Mouse (Mus musculus): ENCODE data around the gene Gm45753. TPM values are rescaled to one million over a fixed set of nuclear protein-coding genes. Genes with fewer than 3 reads are reported as not detected.
"Not testable (repeated sequence)": the region's sequence is repeated elsewhere in the genome, so short reads cannot be mapped to it uniquely, and the experiment has no call there.

The Gm45753 gene
- total and polyA plus RNA-seq, 3 experiments, result not detected

- 2% methylated on average over 44 of the region's 44 CpGs for WGBS
- peak within 1 kb of the TSS; percentile 85 for H3K9ac ChIP-seq (ENCODE audit: low read depth, low read length)
Observed at GRCm38 (mm10) chr8:45332685-45333409, 24.6 kb upstream of the Gm45753 start, which contains the start of gene Cyp4v3. Gene Cyp4v3 (minus strand): TSS chr8:45333216.

GRCm38 (mm10) chr8:45330856-45331255 lies 22.6 kb upstream of the Gm45753 start:
- DNase-seq, result no peak
- WGBS, result 70% methylated on average over 3 of the region's 3 CpGs
- no peak for TF ChIP-seq CTCF (IDR thresholded peaks at IDR 0.05)
- no peak for TF ChIP-seq EP300 (IDR thresholded peaks at IDR 0.05; ENCODE audit: insufficient read depth, low read depth, low read length)
- no peak for TF ChIP-seq POLR2A (IDR thresholded peaks at IDR 0.05; ENCODE audit: insufficient read depth, low read depth, low read length)
- Histone ChIP-seq H3K4me3 (no peak overlapping the region), H3K9ac (ENCODE audit: low read depth, low read length) (no peak overlapping the region), H3K27me3 (ENCODE audit: control insufficient read depth, insufficient read depth, low read length) (no peaks in the 10 kb centered on the region), H3K36me3 (ENCODE audit: control insufficient read depth, insufficient read depth, low read length) (no peaks in the 10 kb centered on the region), H3K79me2 (replicated peaks; ENCODE audit: control insufficient read depth, insufficient read depth, low read length) (no peaks in the 10 kb centered on the region), H3K27ac (no peak overlapping the region), H3K4me1 (ENCODE audit: control insufficient read depth, insufficient read depth, low read length) (peaks cover 4% of the 10 kb centered on the region)
- intact Hi-C loops (cut with DNase I), result no loop called here

More at GRCm38 (mm10) chr8:45332685-45333409, 24.6 kb upstream of the Gm45753 start, which contains the start of gene Cyp4v3:
- TF ChIP-seq CTCF (IDR thresholded peaks at IDR 0.05) (no peak), POLR2A (IDR thresholded peaks at IDR 0.05; ENCODE audit: insufficient read depth, low read depth, low read length) (peak; percentile 68)
- peak; percentile 82 to 86 for DNase-seq
- H3K79me2 ChIP-seq (replicated peaks; ENCODE audit: control insufficient read depth, insufficient read depth, low read length), result no peaks in the 10 kb centered on the region
- no peaks in the 10 kb centered on the region for H3K27me3 ChIP-seq (ENCODE audit: control insufficient read depth, insufficient read depth, low read length)
- no peaks in the 10 kb centered on the region for H3K36me3 ChIP-seq (ENCODE audit: control insufficient read depth, insufficient read depth, low read length)
- H3K27ac ChIP-seq, result peak within 1 kb of the TSS; percentile 72
- peaks cover 4% of the 10 kb centered on the region for H3K4me1 ChIP-seq (ENCODE audit: control insufficient read depth, insufficient read depth, low read length)
- intact Hi-C loops (cut with DNase I), result no loop called here
- peak within 1 kb of the TSS; percentile 60 for H3K4me3 ChIP-seq

GRCm38 (mm10) chr8:45329206-45329980 lies 21.1 kb upstream of the Gm45753 start:
- H3K79me2 ChIP-seq (replicated peaks; ENCODE audit: control insufficient read depth, insufficient read depth, low read length), result no peaks in the 10 kb centered on the region
- no peaks in the 10 kb centered on the region for H3K36me3 ChIP-seq (ENCODE audit: control insufficient read depth, insufficient read depth, low read length)
- TF ChIP-seq EP300 (IDR thresholded peaks at IDR 0.05; ENCODE audit: insufficient read depth, low read depth, low read length), result no peak
- no peak for TF ChIP-seq CTCF (IDR thresholded peaks at IDR 0.05)
- no peak for TF ChIP-seq POLR2A (IDR thresholded peaks at IDR 0.05; ENCODE audit: insufficient read depth, low read depth, low read length)
- intact Hi-C loops (cut with DNase I), result no loop called here
- 84% methylated on average over 6 of the region's 6 CpGs for WGBS
- no peak for DNase-seq
- no peak overlapping the region for H3K27ac ChIP-seq
- H3K9ac ChIP-seq (ENCODE audit: low read depth, low read length), result no peak overlapping the region
- no peaks in the 10 kb centered on the region for H3K27me3 ChIP-seq (ENCODE audit: control insufficient read depth, insufficient read depth, low read length)
- H3K4me3 ChIP-seq, result no peak overlapping the region
- peaks cover 4% of the 10 kb centered on the region for H3K4me1 ChIP-seq (ENCODE audit: control insufficient read depth, insufficient read depth, low read length)

GRCm38 (mm10) chr8:45327076-45327475 lies 18.8 kb upstream of the Gm45753 start:
- H3K36me3 ChIP-seq (ENCODE audit: control insufficient read depth, insufficient read depth, low read length); H3K79me2 ChIP-seq (replicated peaks; ENCODE audit: control insufficient read depth, insufficient read depth, low read length); H3K4me1 ChIP-seq (ENCODE audit: control insufficient read depth, insufficient read depth, low read length); H3K27me3 ChIP-seq (ENCODE audit: control insufficient read depth, insufficient read depth, low read length); DNase-seq; H3K4me3 ChIP-seq; intact Hi-C loops (cut with DNase I); H3K9ac ChIP-seq (ENCODE audit: low read depth, low read length); H3K27ac ChIP-seq: not testable (repeated sequence)

GRCm38 (mm10) chr8:45324151-45324550 lies 15.9 kb upstream of the Gm45753 start:
- H3K27me3 ChIP-seq (ENCODE audit: control insufficient read depth, insufficient read depth, low read length), result no peaks in the 10 kb centered on the region
- no peak overlapping the region for H3K9ac ChIP-seq (ENCODE audit: low read depth, low read length)
- TF ChIP-seq CTCF (IDR thresholded peaks at IDR 0.05) (no peak), POLR2A (IDR thresholded peaks at IDR 0.05; ENCODE audit: insufficient read depth, low read depth, low read length) (no peak), EP300 (IDR thresholded peaks at IDR 0.05; ENCODE audit: insufficient read depth, low read depth, low read length) (no peak)
- H3K4me1 ChIP-seq (ENCODE audit: control insufficient read depth, insufficient read depth, low read length), result no peaks in the 10 kb centered on the region
- H3K36me3 ChIP-seq (ENCODE audit: control insufficient read depth, insufficient read depth, low read length), result no peaks in the 10 kb centered on the region
- no peaks in the 10 kb centered on the region for H3K79me2 ChIP-seq (replicated peaks; ENCODE audit: control insufficient read depth, insufficient read depth, low read length)
- 79% methylated on average over 4 of the region's 4 CpGs for WGBS
- intact Hi-C loops (cut with DNase I), result no loop called here
- DNase-seq, result no peak
- no peak overlapping the region for H3K4me3 ChIP-seq
- no peak overlapping the region for H3K27ac ChIP-seq

GRCm38 (mm10) chr8:45321365-45321764 lies 13.1 kb upstream of the Gm45753 start:
- 75% methylated on average over 2 of the region's 2 CpGs for WGBS
- Histone ChIP-seq H3K9ac (ENCODE audit: low read depth, low read length) (no peak overlapping the region), H3K4me1 (ENCODE audit: control insufficient read depth, insufficient read depth, low read length) (no peaks in the 10 kb centered on the region), H3K79me2 (replicated peaks; ENCODE audit: control insufficient read depth, insufficient read depth, low read length) (no peaks in the 10 kb centered on the region), H3K36me3 (ENCODE audit: control insufficient read depth, insufficient read depth, low read length) (no peaks in the 10 kb centered on the region), H3K4me3 (no peak overlapping the region), H3K27ac (no peak overlapping the region), H3K27me3 (ENCODE audit: control insufficient read depth, insufficient read depth, low read length) (no peaks in the 10 kb centered on the region)
- TF ChIP-seq EP300 (IDR thresholded peaks at IDR 0.05; ENCODE audit: insufficient read depth, low read depth, low read length), result no peak
- no peak for TF ChIP-seq CTCF (IDR thresholded peaks at IDR 0.05)
- TF ChIP-seq POLR2A (IDR thresholded peaks at IDR 0.05; ENCODE audit: insufficient read depth, low read depth, low read length), result no peak
- DNase-seq, result no peak
- intact Hi-C loops (cut with DNase I), result no loop called here

Data from heart, adult 2 months (tissue).